Mouse (Mus musculus): Measurements from ENCODE around the gene Sec14l3. TPM values are rescaled to one million over a fixed set of nuclear protein-coding genes. Genes with fewer than 3 reads are reported as not detected.
"Not testable (repeated sequence)": the region's sequence is repeated elsewhere in the genome, so short reads cannot be mapped to it uniquely, and the experiment has no call there.

Sec14l3 gene
- polyA plus RNA-seq, 1 experiment = not detected

- Histone ChIP-seq H3K4me1 (ENCODE audit: control insufficient read depth, insufficient read depth, low read length) (peaks cover 1% of the 10 kb centered on the region; the same call in 1 of the 2 replicates), H3K4me3 (replicated peaks; ENCODE audit: control insufficient read depth, low read depth, low read length) (no peak overlapping the region)
These were observed 49.3 kb downstream of the Sec14l3 start for GRCm38 (mm10) chr11:4113970-4114369.

GRCm38 (mm10) chr11:4114541-4114940 is 49.9 kb downstream of the Sec14l3 start:
- H3K27ac ChIP-seq (ENCODE audit: control insufficient read depth, insufficient read depth, low read depth, low read length, poor library complexity); H3K4me1 ChIP-seq (ENCODE audit: control insufficient read depth, insufficient read depth, low read length); H3K4me3 ChIP-seq (replicated peaks; ENCODE audit: control insufficient read depth, low read depth, low read length): not testable (repeated sequence)
- WGBS = 70% methylated on average over 6 of the region's 6 CpGs

More at GRCm38 (mm10) chr11:4113970-4114369, 49.3 kb downstream of the Sec14l3 start:
- WGBS = 65% methylated on average over 6 of the region's 6 CpGs
- no peak overlapping the region for H3K27ac ChIP-seq (ENCODE audit: control insufficient read depth, insufficient read depth, low read depth, low read length, poor library complexity)
- no peak for TF ChIP-seq POLR2A (IDR thresholded peaks at IDR 0.05; ENCODE audit: borderline replicate concordance, control insufficient read depth, low read depth, low read length)
- no peak for TF ChIP-seq CTCF (IDR thresholded peaks at IDR 0.05; ENCODE audit: control insufficient read depth, insufficient read depth, low read length)

- TF ChIP-seq POLR2A (IDR thresholded peaks at IDR 0.05; ENCODE audit: borderline replicate concordance, control insufficient read depth, low read depth, low read length) (no peak), CTCF (IDR thresholded peaks at IDR 0.05; ENCODE audit: control insufficient read depth, insufficient read depth, low read length) (no peak)
- Histone ChIP-seq H3K4me3 (replicated peaks; ENCODE audit: control insufficient read depth, low read depth, low read length) (no peak overlapping the region), H3K27ac (ENCODE audit: control insufficient read depth, insufficient read depth, low read depth, low read length, poor library complexity) (no peak overlapping the region), H3K4me1 (ENCODE audit: control insufficient read depth, insufficient read depth, low read length) (peaks cover 1% of the 10 kb centered on the region; the same call in 1 of the 2 replicates)
- WGBS = 82% methylated on average over 4 of the region's 4 CpGs
These were observed 50.8 kb downstream of the Sec14l3 start for GRCm38 (mm10) chr11:4115407-4115806.

GRCm38 (mm10) chr11:4116458-4117141 is 52.0 kb downstream of the Sec14l3 start:
- 37% methylated on average over 11 of the region's 11 CpGs for WGBS
- TF ChIP-seq POLR2A (IDR thresholded peaks at IDR 0.05; ENCODE audit: borderline replicate concordance, control insufficient read depth, low read depth, low read length) = no peak
- TF ChIP-seq CTCF (IDR thresholded peaks at IDR 0.05; ENCODE audit: control insufficient read depth, insufficient read depth, low read length) = no peak
- peak overlapping the region; percentile 48 for H3K4me3 ChIP-seq (replicated peaks; ENCODE audit: control insufficient read depth, low read depth, low read length)
- peaks cover 1% of the 10 kb centered on the region; the same call in 1 of the 2 replicates for H3K4me1 ChIP-seq (ENCODE audit: control insufficient read depth, insufficient read depth, low read length)
- peak overlapping the region; percentile 71 for H3K27ac ChIP-seq (ENCODE audit: control insufficient read depth, insufficient read depth, low read depth, low read length, poor library complexity)

- H3K27ac ChIP-seq (ENCODE audit: control insufficient read depth, insufficient read depth, low read depth, low read length, poor library complexity) = peak overlapping the region; percentile 71
- WGBS = 7% methylated on average over 3 of the region's 3 CpGs
These were observed 52.9 kb downstream of the Sec14l3 start for GRCm38 (mm10) chr11:4117372-4118071.

GRCm38 (mm10) chr11:4118081-4118921 is 53.7 kb downstream of the Sec14l3 start:
- Histone ChIP-seq H3K27ac (ENCODE audit: control insufficient read depth, insufficient read depth, low read depth, low read length, poor library complexity) (peak overlapping the region; percentile 71), H3K4me1 (ENCODE audit: control insufficient read depth, insufficient read depth, low read length) (peaks cover 1% of the 10 kb centered on the region; the same call in 1 of the 2 replicates), H3K4me3 (replicated peaks; ENCODE audit: control insufficient read depth, low read depth, low read length) (peak overlapping the region; percentile 72)
- WGBS = 2% methylated on average over 41 of the region's 41 CpGs
- TF ChIP-seq POLR2A (IDR thresholded peaks at IDR 0.05; ENCODE audit: borderline replicate concordance, control insufficient read depth, low read depth, low read length) (peak; percentile 67; the same call in 1 of the 2 replicates), CTCF (IDR thresholded peaks at IDR 0.05; ENCODE audit: control insufficient read depth, insufficient read depth, low read length) (no peak)

More at GRCm38 (mm10) chr11:4117372-4118071, 52.9 kb downstream of the Sec14l3 start:
- no peak for TF ChIP-seq POLR2A (IDR thresholded peaks at IDR 0.05; ENCODE audit: borderline replicate concordance, control insufficient read depth, low read depth, low read length)
- no peak for TF ChIP-seq CTCF (IDR thresholded peaks at IDR 0.05; ENCODE audit: control insufficient read depth, insufficient read depth, low read length)
- Histone ChIP-seq H3K4me1 (ENCODE audit: control insufficient read depth, insufficient read depth, low read length) (peaks cover 1% of the 10 kb centered on the region; the same call in 1 of the 2 replicates), H3K4me3 (replicated peaks; ENCODE audit: control insufficient read depth, low read depth, low read length) (peak overlapping the region; percentile 72)

GRCm38 (mm10) chr11:4119635-4120034 is 55.0 kb downstream of the Sec14l3 start:
- H3K27ac ChIP-seq (ENCODE audit: control insufficient read depth, insufficient read depth, low read depth, low read length, poor library complexity) = no peak overlapping the region
- H3K4me3 ChIP-seq (replicated peaks; ENCODE audit: control insufficient read depth, low read depth, low read length) = no peak overlapping the region
- peaks cover 4% of the 10 kb centered on the region for H3K4me1 ChIP-seq (ENCODE audit: control insufficient read depth, insufficient read depth, low read length)
- no peak for TF ChIP-seq CTCF (IDR thresholded peaks at IDR 0.05; ENCODE audit: control insufficient read depth, insufficient read depth, low read length)
- TF ChIP-seq POLR2A (IDR thresholded peaks at IDR 0.05; ENCODE audit: borderline replicate concordance, control insufficient read depth, low read depth, low read length) = no peak
- WGBS = 13% methylated on average over 5 of the region's 5 CpGs

- peaks cover 4% of the 10 kb centered on the region for H3K4me1 ChIP-seq (ENCODE audit: control insufficient read depth, insufficient read depth, low read length)
- 89% methylated on average over 3 of the region's 3 CpGs for WGBS
These were observed 57.0 kb downstream of the Sec14l3 start for GRCm38 (mm10) chr11:4121691-4122090.

More at GRCm38 (mm10) chr11:4121691-4122090, 57.0 kb downstream of the Sec14l3 start:
- TF ChIP-seq POLR2A (IDR thresholded peaks at IDR 0.05; ENCODE audit: borderline replicate concordance, control insufficient read depth, low read depth, low read length) (no peak), CTCF (IDR thresholded peaks at IDR 0.05; ENCODE audit: control insufficient read depth, insufficient read depth, low read length) (no peak)
- no peak overlapping the region for H3K27ac ChIP-seq (ENCODE audit: control insufficient read depth, insufficient read depth, low read depth, low read length, poor library complexity)
- H3K4me3 ChIP-seq (replicated peaks; ENCODE audit: control insufficient read depth, low read depth, low read length) = no peak overlapping the region
